Mouse (Mus musculus): ENCODE measurements around the gene Mphosph9. TPM values are rescaled to one million over a fixed set of nuclear protein-coding genes. Genes with fewer than 3 reads are reported as not detected.

Gene Mphosph9
- polyA plus RNA-seq (2017; shearing (Covaris generic)) = 10 to 100 TPM; 15.8 to 20.1 TPM

GRCm38 (mm10) chr5:124327510-124328364 is at the start of gene Mphosph9, which contains the start of gene 2810006K23Rik:
Mphosph9 (minus strand) TSS chr5:124327972.
2810006K23Rik (plus strand) TSS chr5:124328089.

GRCm38 (mm10) chr5:124362982-124363381 is 35.2 kb upstream of the Mphosph9 start, which contains the start of gene Cdk2ap1:
Cdk2ap1 (minus strand) TSS chr5:124363082.

GRCm38 (mm10) chr5:124249614-124250591 is 77.9 kb downstream of the Mphosph9 start, which contains the start of gene Pitpnm2:
Pitpnm2 (minus strand) TSS chr5:124249760.

Other genes starting within 250 kb of the Mphosph9 start
- 10 to 100 TPM; 43.2 to 57.2 TPM for gene Abcb9, start 232.2 kb downstream of the Mphosph9 start, polyA plus RNA-seq (2017; shearing (Covaris generic))
- gene Ogfod2, start 215.7 kb downstream of the Mphosph9 start, polyA plus RNA-seq (2017; shearing (Covaris generic)) = 10 to 100 TPM; 28.7 to 32.3 TPM
- gene Arl6ip4, start 211.9 kb downstream of the Mphosph9 start, polyA plus RNA-seq (2017; shearing (Covaris generic)) = 100 to 1,000 TPM in 1 of 2 experiments, 10 to 100 TPM in 1; 86.3 to 121 TPM
- gene Pitpnm2, start 78.2 kb downstream of the Mphosph9 start, polyA plus RNA-seq (2017; shearing (Covaris generic)) = 10 to 100 TPM; 18.4 to 27.2 TPM
- gene 2810006K23Rik, start 117 bp upstream of the Mphosph9 start, polyA plus RNA-seq (2017; shearing (Covaris generic)) = 10 to 100 TPM in 1 of 2 experiments, 1 to 10 TPM in 1; 7.4 to 11.7 TPM
- 100 to 1,000 TPM; 128 to 136 TPM for gene Cdk2ap1, start 35.1 kb upstream of the Mphosph9 start, polyA plus RNA-seq (2017; shearing (Covaris generic))
- gene Sbno1, start 98.0 kb upstream of the Mphosph9 start, polyA plus RNA-seq (2017; shearing (Covaris generic)) = 100 to 1,000 TPM in 1 of 2 experiments, 10 to 100 TPM in 1; 96.8 to 111 TPM
- 10 to 100 TPM; 69.0 to 89.2 TPM for gene Kmt5a, start 112.0 kb upstream of the Mphosph9 start, polyA plus RNA-seq (2017; shearing (Covaris generic))
- gene Rilpl2, start 150.4 kb upstream of the Mphosph9 start, polyA plus RNA-seq (2017; shearing (Covaris generic)) = 100 to 1,000 TPM in 1 of 2 experiments, 10 to 100 TPM in 1; 89.1 to 118 TPM
- 10 to 100 TPM in 1 of 2 experiments, 1 to 10 TPM in 1; 7.0 to 10.3 TPM for gene Snrnp35, start 155.2 kb upstream of the Mphosph9 start, polyA plus RNA-seq (2017; shearing (Covaris generic))
- gene Rilpl1, start 203.4 kb upstream of the Mphosph9 start, polyA plus RNA-seq (2017; shearing (Covaris generic)) = 1 to 10 TPM; 3.0 to 3.1 TPM
- gene Tmed2, start 212.7 kb upstream of the Mphosph9 start, polyA plus RNA-seq (2017; shearing (Covaris generic)) = 100 to 1,000 TPM; 488 to 539 TPM
- 10 to 100 TPM; 15.8 to 18.2 TPM for gene Ddx55, start 224.9 kb upstream of the Mphosph9 start, polyA plus RNA-seq (2017; shearing (Covaris generic))

All from activated CD4-positive, CD25-positive, alpha-beta regulatory T cell (primary cell).